Mouse (Mus musculus): Measurements from ENCODE around the gene Zcchc7.

Gene Zcchc7

DNA sequence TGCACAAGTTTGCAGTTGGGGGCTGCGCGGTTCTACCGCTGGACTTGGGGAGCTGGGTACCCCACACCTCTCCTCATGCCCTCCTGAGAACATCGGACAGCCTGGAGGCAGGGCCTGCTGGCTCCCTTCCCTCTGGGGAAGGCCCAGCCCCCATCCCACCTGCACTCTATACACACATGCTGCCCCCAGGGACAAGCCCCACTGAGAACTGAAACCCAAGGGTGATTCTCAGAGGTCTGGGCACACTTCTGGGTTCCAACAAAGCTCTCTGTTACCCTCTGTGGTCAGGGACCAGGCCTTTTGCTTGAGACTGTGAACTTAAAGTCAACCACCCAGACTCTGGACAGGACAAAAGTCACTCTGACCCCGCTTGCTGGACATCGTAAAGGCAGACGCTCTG, 214.4 kb downstream of the Zcchc7 start:
- DNase-seq, result no peak

DNA sequence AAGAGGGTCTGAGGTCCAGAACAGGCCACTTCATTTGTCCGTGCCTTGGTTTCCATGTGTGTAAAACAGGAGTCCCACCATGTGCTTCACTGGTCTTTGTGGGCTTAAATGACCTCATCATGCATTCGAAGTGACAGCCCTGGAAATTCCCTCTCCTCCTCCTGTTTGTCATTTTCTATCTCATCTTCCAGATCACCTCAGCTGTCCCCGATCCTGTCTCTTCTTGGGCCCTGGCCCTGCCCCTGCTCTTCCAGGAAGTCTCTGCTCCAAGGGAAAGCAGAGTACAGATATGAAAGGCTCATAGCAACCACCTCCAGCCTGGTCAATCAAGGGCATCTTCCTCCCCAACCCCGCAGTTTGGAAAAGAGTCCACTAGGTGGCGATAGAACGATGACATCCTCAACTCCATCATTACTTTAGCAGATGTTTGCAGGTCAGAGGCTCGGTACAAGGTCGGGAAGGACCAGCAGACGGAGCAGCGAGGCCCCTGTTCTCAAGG, 215.0 kb downstream of the Zcchc7 start:
- no peak for DNase-seq

DNA sequence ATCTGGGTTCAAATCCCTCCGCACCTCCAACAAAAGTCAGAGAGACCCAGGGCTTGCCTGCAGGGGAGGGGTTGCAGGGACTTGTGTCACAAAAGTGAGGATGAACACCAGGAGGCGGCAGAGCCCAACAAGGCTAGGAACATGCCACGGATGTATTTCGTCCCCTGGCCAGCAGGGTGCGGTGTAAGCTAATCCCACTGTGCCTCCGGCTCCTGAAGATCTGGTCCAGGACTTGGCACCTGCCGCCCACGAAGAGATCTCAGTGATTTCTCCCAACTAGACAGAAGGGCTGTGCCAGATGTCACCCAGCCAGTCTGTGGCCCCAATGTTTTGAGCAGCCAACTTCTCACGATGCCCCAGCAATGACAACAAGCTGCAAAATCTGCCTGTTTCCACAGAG, 217.8 kb downstream of the Zcchc7 start:
- DNase-seq, result peak; percentile 89

DNA sequence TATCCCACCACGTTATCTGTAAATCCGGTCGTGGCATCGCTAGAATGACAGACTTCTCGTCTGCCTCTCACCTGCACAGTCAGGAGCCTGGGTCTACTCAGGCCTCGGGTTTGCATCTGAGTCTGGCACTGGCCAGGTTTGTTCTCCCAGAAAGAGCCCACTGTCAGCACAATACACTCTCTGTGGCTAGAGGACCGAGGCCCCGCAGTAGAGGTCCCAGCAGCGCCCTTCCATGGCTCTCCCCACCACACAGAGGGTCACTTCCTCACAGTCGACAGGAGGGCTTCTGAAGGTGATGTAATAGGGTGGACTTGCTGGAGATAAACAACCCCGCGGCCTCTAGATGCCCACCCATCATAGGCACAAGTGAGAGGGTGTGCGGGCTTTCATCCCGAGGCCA, 218.2 kb downstream of the Zcchc7 start:
- no peak for DNase-seq

DNA sequence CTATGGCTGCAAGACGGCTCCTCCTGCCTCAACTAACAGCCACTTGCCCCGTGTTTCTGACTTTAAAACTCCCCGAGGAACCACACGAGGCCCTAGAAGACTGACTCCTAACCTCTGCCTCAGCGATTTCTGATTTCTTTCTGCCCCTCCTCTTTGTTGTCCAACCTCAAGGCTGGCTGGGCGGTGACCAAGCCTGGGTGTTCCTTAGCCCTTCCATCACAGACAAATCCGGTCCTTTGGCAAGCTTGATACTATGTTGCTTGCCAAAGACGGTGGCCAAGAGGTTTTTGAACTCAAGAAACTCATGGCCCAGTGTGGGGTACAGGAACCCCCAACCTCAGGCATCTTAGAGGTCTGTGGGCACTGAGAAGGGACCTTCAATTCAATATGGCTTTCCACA, 218.7 kb downstream of the Zcchc7 start:
- DNase-seq, result peak; percentile 49

DNA sequence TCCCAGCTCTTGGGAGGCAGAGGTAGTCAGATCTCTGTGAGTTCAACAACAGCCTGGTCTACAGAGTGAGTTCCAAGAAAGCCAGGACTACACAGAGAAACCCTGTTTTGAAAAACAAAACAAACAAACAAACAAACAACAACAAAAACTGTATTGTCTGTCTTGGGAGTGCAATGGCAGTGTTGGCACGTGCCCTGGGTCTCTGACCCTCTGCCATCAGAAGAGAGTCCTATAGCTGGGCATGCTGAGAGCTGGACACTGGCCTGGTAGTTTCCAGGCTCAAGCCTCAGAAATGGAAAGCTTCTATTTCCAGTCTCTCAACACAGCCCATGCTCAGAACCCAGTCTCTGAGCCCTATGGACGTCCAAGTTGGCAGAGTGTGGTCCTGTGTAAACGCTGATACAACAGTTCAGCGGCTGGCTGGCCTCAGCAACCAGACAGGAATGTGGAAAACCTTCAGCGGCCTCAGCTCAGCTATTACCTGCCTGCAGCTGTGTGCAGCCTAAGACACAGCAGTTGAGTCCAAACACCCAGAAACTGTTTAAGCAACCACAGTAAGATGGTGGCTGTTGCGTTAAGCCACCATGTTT, 220.4 kb downstream of the Zcchc7 start:
- no peak for DNase-seq

DNA sequence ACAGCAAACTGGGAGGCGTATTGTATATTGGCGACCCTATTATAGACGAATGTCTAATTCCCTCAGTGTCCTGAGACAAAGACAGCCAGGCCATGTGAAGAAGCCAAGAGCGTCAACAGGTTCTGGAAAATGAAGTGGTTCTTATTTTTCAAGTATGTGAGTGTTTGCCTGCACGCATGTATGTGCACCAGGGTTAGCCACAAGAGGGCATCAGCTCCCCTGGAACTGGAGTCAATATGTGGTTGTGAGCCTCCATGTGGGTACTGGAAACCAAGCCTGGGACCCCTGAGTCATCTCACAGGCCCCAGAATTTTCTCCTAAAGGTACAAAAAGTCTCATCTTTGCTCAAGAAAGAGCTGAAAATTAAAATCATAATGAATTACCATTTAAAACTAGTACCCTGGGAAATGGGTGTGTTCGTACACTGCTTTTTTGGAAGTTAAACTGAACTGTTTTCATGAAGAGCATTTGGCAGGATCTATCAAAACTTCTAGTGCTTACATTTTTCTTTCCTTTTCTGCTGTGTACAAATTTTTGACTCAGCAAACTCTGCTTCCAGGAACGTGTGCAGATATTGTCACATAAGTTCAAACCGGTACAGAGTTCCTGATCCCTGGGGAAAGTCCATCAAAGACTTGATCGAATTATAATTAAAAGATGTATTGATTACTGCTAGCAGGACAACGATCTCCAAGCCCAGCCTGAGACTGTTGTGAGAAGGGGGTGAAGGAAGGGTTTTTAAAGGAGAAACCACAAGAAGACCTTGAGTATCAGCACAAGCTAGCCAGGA, 221.4 kb downstream of the Zcchc7 start:
- no peak for DNase-seq

DNA sequence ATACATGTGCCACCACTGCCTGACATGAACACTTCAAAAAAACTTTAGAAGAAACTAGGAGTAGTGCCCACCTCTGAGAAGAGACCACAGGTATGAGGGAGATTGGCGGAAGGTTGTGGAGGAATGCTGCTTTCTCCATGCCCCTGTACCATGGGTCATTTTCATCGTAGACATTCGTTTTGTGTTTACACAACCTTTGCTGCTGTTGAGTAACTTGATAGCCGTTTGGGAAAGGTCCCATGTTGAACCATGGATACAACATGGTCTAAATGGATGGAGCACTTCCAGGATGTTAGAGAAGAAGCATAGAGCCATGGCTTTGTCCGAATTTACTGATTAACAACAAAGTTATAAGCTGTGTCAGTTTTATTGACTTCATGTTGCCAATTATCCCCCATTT, 222.5 kb downstream of the Zcchc7 start:
- DNase-seq, result no peak

DNA sequence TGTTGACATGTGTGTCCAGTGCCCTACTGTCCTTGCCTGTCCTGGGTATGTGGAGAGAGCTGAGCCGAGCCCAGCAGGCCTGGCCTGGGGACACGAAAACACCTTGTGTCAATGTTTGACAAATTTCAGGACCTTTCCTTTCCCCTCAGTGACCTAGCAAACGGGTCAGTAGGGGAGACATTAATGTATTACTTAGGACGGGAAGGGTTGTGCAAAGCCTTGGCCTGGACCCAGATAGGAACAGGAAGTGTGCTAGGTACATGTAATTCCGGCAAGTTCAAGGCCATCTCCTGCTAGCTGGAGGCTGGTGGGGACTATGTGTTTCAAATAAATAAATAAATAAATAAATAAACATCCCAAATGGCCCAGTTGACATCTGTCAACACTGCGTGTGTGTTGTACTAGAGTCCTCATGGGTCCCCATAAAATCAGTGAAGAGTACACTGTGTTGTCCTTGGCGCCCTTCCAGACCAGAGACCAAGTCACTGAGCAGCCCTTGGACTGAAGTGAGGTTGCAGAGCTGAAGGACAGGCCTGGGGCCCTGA, 224.2 kb downstream of the Zcchc7 start:
- peak; percentile 82 for DNase-seq

DNA sequence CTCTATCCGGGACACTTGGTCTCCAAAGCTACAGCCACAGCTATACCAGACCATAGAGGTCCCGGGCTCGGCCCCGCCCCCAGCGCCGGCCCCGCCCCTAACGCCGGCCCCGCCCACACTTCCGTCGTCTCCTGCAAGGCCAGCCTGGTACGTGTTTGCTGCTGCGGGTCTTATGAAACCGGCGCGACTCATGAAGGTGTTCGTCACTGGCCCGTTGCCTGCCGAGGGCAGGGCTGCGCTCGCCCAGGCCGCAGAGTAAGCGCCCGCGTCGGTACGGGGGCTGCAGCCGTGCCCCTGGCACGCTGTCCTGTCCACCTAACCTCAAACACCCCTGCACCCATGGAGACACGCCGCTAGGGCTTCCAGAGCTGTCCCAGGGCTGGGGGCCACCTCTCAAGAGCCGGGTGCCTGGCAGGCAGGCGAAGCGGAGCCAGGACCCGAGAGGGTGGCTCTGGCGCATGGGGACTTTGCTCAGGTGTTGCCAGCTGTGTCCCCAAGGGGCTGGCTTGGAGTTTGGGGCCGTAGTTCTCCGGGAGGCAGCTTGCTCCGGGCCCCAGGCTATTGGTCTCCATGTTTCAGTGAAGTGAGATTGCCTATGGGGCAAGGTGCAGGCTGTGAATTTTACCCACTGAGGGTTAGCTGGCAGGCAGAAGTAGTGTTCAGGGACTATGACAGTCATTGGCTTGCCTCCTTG, 225.8 kb downstream of the Zcchc7 start, which contains the start of gene Grhpr:
Gene Grhpr, plus strand, starts transcription at position 116 of the 694 bp plus-strand sequence.
- DNase-seq, result peak; percentile 86
